Mouse (Mus musculus) neural tube, embryonic 11.5 days (tissue): ENCODE measurements around the gene 2610528A11Rik. TPM values are rescaled to one million over a fixed set of nuclear protein-coding genes. Genes with fewer than 3 reads are reported as not detected.

ENCODE experiments used
- ATAC-seq: fragments of 200-750 bp; cut with Nextera tagmentation; 2 replicates; pipeline ENCODE4 v1.8.0; 2017; ENCODE audit warnings: moderate number of reproducible peaks, mild to moderate bottlenecking, moderate TSS enrichment, moderate library complexity; ENCODE audit not compliant: insufficient read depth, low FRiP score, low TSS enrichment
- DNase-seq: peaks from one replicate; pipeline ENCODE4 v3.0.0-alpha.2; 2015; ENCODE audit warnings: low spot score
- H3K27ac ChIP-seq: fragments of 300-500 bp; sonication (generic); 2 replicates; pipeline ENCODE4 v1.5.1; 2014; ENCODE audit warnings: low read depth, mild to moderate bottlenecking, low read length
- H3K27me3 ChIP-seq: fragments of 300-500 bp; sonication (generic); 2 replicates; pipeline ENCODE4 v1.6.1; 2014; ENCODE audit warnings: mild to moderate bottlenecking, low read length, mixed read lengths; ENCODE audit not compliant: control insufficient read depth, insufficient read depth
- H3K36me3 ChIP-seq: fragments of 300-500 bp; sonication (generic); 2 replicates; pipeline ENCODE4 v1.6.1; 2014; ENCODE audit warnings: mild to moderate bottlenecking, low read length, moderate library complexity, mixed read lengths; ENCODE audit not compliant: control insufficient read depth, insufficient read depth
- H3K4me1 ChIP-seq: fragments of 300-500 bp; sonication (generic); 2 replicates; pipeline ENCODE4 v1.6.1; 2014; ENCODE audit warnings: low read length, mixed read lengths; ENCODE audit not compliant: control insufficient read depth, insufficient read depth
- H3K4me2 ChIP-seq: fragments of 300-500 bp; sonication (generic); 2 replicates; pipeline ENCODE4 v1.6.1; 2014; ENCODE audit warnings: low read depth, mild to moderate bottlenecking, moderate library complexity
- H3K4me3 ChIP-seq: fragments of 300-500 bp; sonication (generic); 2 replicates; pipeline ENCODE4 v1.5.1; 2014; ENCODE audit warnings: low read depth, low read length
- H3K9ac ChIP-seq: fragments of 300-500 bp; sonication (generic); 2 replicates; pipeline ENCODE4 v1.6.1; 2014; ENCODE audit warnings: mild to moderate bottlenecking, low read length
- H3K9me3 ChIP-seq: fragments of 300-500 bp; sonication (generic); 2 replicates; pipeline ENCODE4 v1.6.1; 2016; ENCODE audit warnings: low read length; ENCODE audit not compliant: control insufficient read depth
- WGBS: fragments of 180-500 bp; shearing (Covaris S2); extraction: QIAGEN DNeasy Blood & Tissue Kit; methylation state at CpG from one replicate; pipeline ENCODE4 v1.1.7; 2014; 5-methylcytosine and 5-hydroxymethylcytosine counted together
- polyA plus RNA-seq: library from polyadenylated mRNA; unstranded; fragments of >200 nt; fragmentation: Nextera tagmentation; extraction: Ambion mirVana; gene quantifications from 2 replicates; pipeline ENCODE4 v1.2.1, GENCODE M21; 2014

The 2610528A11Rik gene
- polyA plus RNA-seq, 1 experiment from 2014 or later = not detected

GRCm38 (mm10) chr14:37067629-37068028, 46.2 kb downstream of the 2610528A11Rik start, which contains the start of gene Lrit2:
TSS of gene Lrit2 (plus strand) at chr14:37067929.
- Histone ChIP-seq H3K27ac (no peak within 1 kb of the TSS), H3K9me3 (no peaks in the 10 kb centered on the region), H3K4me3 (no peak within 1 kb of the TSS), H3K4me2 (no peak within 1 kb of the TSS), H3K4me1 (no peaks in the 10 kb centered on the region), H3K36me3 (no peaks in the 10 kb centered on the region), H3K27me3 (no peaks in the 10 kb centered on the region), H3K9ac (no peak within 1 kb of the TSS)
- DNase-seq (no peak), ATAC-seq (no peak)
- WGBS = 81% methylated on average over 5 of the region's 5 CpGs

GRCm38 (mm10) chr14:37066636-37067035, 47.2 kb downstream of the 2610528A11Rik start:
- Histone ChIP-seq H3K4me1 (no peaks in the 10 kb centered on the region), H3K36me3 (no peaks in the 10 kb centered on the region), H3K9me3 (no peaks in the 10 kb centered on the region), H3K4me3 (no peak overlapping the region), H3K27ac (no peak overlapping the region), H3K27me3 (no peaks in the 10 kb centered on the region), H3K4me2 (no peak overlapping the region), H3K9ac (no peak overlapping the region)
- DNase-seq = no peak
- ATAC-seq = no peak
- WGBS = 64% methylated on average over 2 of the region's 2 CpGs

GRCm38 (mm10) chr14:37064849-37065248, 49.0 kb downstream of the 2610528A11Rik start:
- DNase-seq (no peak), ATAC-seq (no peak)
- Histone ChIP-seq H3K9me3 (no peaks in the 10 kb centered on the region), H3K4me1 (no peaks in the 10 kb centered on the region), H3K4me2 (no peak overlapping the region), H3K4me3 (no peak overlapping the region), H3K9ac (no peak overlapping the region), H3K27me3 (no peaks in the 10 kb centered on the region), H3K36me3 (no peaks in the 10 kb centered on the region), H3K27ac (no peak overlapping the region)
- WGBS = 70% methylated on average over 2 of the region's 2 CpGs

Other genes with a start within 250 kb of the 2610528A11Rik start
- gene Ccser2, start 145.2 kb downstream of the 2610528A11Rik start, polyA plus RNA-seq = 46.1 and 50.9 TPM in 2 replicates
- gene Rgr, start 65.1 kb downstream of the 2610528A11Rik start, polyA plus RNA-seq = not detected in 2 replicates
- gene Lrit1, start 59.2 kb downstream of the 2610528A11Rik start, polyA plus RNA-seq = not detected in 2 replicates
- gene Lrit2, start 46.1 kb downstream of the 2610528A11Rik start, polyA plus RNA-seq = not detected in 2 replicates
- 3.5 and 4.8 TPM in 2 replicates for gene Cdhr1, start 15.7 kb downstream of the 2610528A11Rik start, polyA plus RNA-seq
- 208 and 215 TPM in 2 replicates for gene Ghitm, start 21.2 kb upstream of the 2610528A11Rik start, polyA plus RNA-seq